Mouse (Mus musculus) liver, embryonic 15.5 days (tissue): ENCODE measurements around the gene Gm47995. TPM values are rescaled to one million over a fixed set of nuclear protein-coding genes. Genes with fewer than 3 reads are reported as not detected.

Source experiments
- ATAC-seq: fragments of 200-750 bp; cut with Nextera tagmentation; 2 replicates; pipeline ENCODE4 v1.8.0; 2017; ENCODE audit warnings: moderate number of reproducible peaks, mild to moderate bottlenecking, moderate library complexity; ENCODE audit not compliant: insufficient read depth
- H3K27ac ChIP-seq: fragments of 300-500 bp; sonication (generic); replicated peaks from 2 replicates; pipeline ENCODE4 v1.5.1; 2015; ENCODE audit warnings: mild to moderate bottlenecking, inconsistent platforms
- H3K27me3 ChIP-seq: fragments of 300-500 bp; sonication (generic); 2 replicates; pipeline ENCODE4 v1.6.1; 2015; ENCODE audit warnings: mild to moderate bottlenecking, inconsistent platforms
- H3K36me3 ChIP-seq: fragments of 300-500 bp; sonication (generic); replicated peaks from 2 replicates; pipeline ENCODE4 v1.6.1; 2015; ENCODE audit warnings: moderate library complexity, mild to moderate bottlenecking, inconsistent platforms
- H3K4me1 ChIP-seq: fragments of 300-500 bp; sonication (generic); replicated peaks from 2 replicates; pipeline ENCODE4 v1.6.1; 2015; ENCODE audit warnings: inconsistent platforms
- H3K4me2 ChIP-seq: fragments of 300-500 bp; sonication (generic); 2 replicates; pipeline ENCODE4 v1.6.1; 2015; ENCODE audit warnings: moderate library complexity, mild to moderate bottlenecking, inconsistent platforms
- H3K4me3 ChIP-seq: fragments of 300-500 bp; sonication (generic); replicated peaks from 2 replicates; pipeline ENCODE4 v1.5.1; 2015; ENCODE audit warnings: mild to moderate bottlenecking, inconsistent platforms
- H3K9ac ChIP-seq: fragments of 300-500 bp; sonication (generic); 2 replicates; pipeline ENCODE4 v1.6.1; 2015; ENCODE audit warnings: moderate library complexity, mild to moderate bottlenecking, inconsistent platforms
- H3K9me3 ChIP-seq: fragments of 300-500 bp; sonication (generic); replicated peaks from 2 replicates; pipeline ENCODE4 v1.6.1; 2016; ENCODE audit warnings: inconsistent platforms
- WGBS: fragments of 180-500 bp; shearing (Covaris S2); methylation state at CpG from one replicate; pipeline ENCODE4 v1.1.7; 2015; ENCODE audit warnings: mixed read lengths; ENCODE audit not compliant: insufficient replicate concordance; 5-methylcytosine and 5-hydroxymethylcytosine counted together
- polyA plus RNA-seq: library from polyadenylated mRNA; unstranded; fragments of >200 nt; fragmentation: Nextera tagmentation; extraction: Ambion mirVana; gene quantifications from 2 replicates; pipeline ENCODE4 v1.2.1, GENCODE M21; 2015

The Gm47995 gene
- polyA plus RNA-seq, 1 experiment from 2014 or later = 0.82 TPM

DNA sequence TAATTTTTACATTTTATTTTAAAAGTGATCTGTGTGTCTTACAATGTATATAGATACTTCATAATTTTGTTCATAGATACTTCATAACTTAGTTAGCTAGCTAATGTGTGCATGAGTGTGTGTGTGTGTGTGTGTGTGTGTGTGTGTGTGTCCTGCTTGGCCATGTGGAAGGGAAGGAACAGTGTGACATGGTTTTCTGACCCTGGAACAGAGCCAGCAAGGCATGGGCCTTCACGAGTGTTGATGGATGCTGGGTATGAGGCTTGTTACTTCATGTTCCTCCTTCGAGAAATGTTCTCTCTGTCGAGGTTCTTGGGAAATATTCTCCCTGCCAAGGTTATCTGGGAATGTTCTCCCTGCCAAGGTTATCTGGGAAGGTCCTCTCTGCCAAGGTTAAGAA is 35.5 kb downstream of the Gm47995 start:
- H3K9me3 ChIP-seq = no peaks in the 10 kb centered on the region
- H3K9ac ChIP-seq = no peak overlapping the region
- peaks cover 7% of the 10 kb centered on the region; the same call in 1 of the 2 replicates for H3K4me1 ChIP-seq
- H3K27ac ChIP-seq = no peak overlapping the region
- no peak overlapping the region for H3K4me2 ChIP-seq
- no peaks in the 10 kb centered on the region for H3K36me3 ChIP-seq
- no peak overlapping the region for H3K4me3 ChIP-seq
- 62% methylated on average over 3 of the region's 3 CpGs for WGBS
- ATAC-seq = no peak
- no peaks in the 10 kb centered on the region for H3K27me3 ChIP-seq

GRCm38 (mm10) chr1:151235574-151235973 is 37.3 kb downstream of the Gm47995 start:
- no peaks in the 10 kb centered on the region for H3K36me3 ChIP-seq
- H3K27ac ChIP-seq = no peak overlapping the region
- no peak for ATAC-seq
- 59% methylated on average over 2 of the region's 2 CpGs for WGBS
- no peaks in the 10 kb centered on the region for H3K9me3 ChIP-seq
- no peak overlapping the region for H3K4me2 ChIP-seq
- no peak overlapping the region for H3K4me3 ChIP-seq
- H3K4me1 ChIP-seq = peaks cover 7% of the 10 kb centered on the region; the same call in 1 of the 2 replicates
- no peaks in the 10 kb centered on the region for H3K27me3 ChIP-seq
- H3K9ac ChIP-seq = no peak overlapping the region

DNA sequence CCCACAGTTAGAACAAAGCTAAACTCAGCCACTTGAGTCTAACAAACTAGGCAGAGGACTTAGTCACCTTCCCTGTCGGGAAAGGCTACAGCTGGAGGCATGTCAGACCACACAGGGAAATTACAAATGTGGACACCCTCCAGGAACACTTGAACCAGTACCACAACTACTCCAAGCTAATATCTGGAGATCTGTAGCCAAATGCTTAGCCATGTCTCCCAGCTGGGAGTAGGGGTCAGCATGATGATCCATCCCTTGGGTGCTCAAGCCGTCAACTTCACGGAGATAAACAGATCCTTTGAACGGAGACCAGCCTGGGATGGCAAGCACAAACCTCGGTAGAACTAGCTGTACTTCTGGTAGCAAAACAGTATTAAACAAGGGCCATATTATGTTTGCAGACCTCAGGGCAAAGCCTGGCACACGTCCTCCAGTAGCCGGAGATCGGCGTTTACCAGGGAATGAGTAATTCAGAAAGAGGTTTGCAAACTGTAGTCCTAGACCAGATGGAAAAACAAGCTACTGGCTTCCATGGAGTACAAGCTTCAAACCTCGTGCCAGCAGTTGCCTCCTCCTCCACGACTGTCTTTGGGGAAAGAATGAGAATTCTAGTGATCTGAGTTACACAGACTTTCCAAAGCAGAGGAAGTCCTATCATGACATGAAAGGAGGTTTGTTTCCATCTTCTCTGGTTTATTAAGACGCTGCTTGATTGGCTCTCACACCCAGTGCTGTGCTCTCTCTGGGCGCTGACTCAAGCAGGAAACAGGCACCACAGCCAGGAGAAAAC is 38.1 kb downstream of the Gm47995 start:
- H3K9me3 ChIP-seq = no peaks in the 10 kb centered on the region
- H3K9ac ChIP-seq = no peak overlapping the region
- WGBS = 56% methylated on average over 13 of the region's 13 CpGs
- H3K27ac ChIP-seq = no peak overlapping the region
- H3K36me3 ChIP-seq = no peaks in the 10 kb centered on the region
- no peak overlapping the region for H3K4me2 ChIP-seq
- ATAC-seq = no peak
- H3K4me1 ChIP-seq = peaks cover 7% of the 10 kb centered on the region; the same call in 1 of the 2 replicates
- no peak overlapping the region for H3K4me3 ChIP-seq
- H3K27me3 ChIP-seq = no peaks in the 10 kb centered on the region

- H3K4me1 ChIP-seq = peaks cover 7% of the 10 kb centered on the region; the same call in 1 of the 2 replicates
- no peaks in the 10 kb centered on the region for H3K36me3 ChIP-seq
- WGBS = 64% methylated on average over 3 of the region's 3 CpGs
- H3K4me3 ChIP-seq = no peak overlapping the region
- H3K27me3 ChIP-seq = no peaks in the 10 kb centered on the region
- no peak for ATAC-seq
- no peak overlapping the region for H3K27ac ChIP-seq
- no peak overlapping the region for H3K4me2 ChIP-seq
- no peak overlapping the region for H3K9ac ChIP-seq
- no peaks in the 10 kb centered on the region for H3K9me3 ChIP-seq
Measured at GRCm38 (mm10) chr1:151237780-151238179, 39.5 kb downstream of the Gm47995 start.

- no peaks in the 10 kb centered on the region for H3K9me3 ChIP-seq
- H3K9ac ChIP-seq = no peak overlapping the region
- no peak overlapping the region for H3K4me2 ChIP-seq
- 59% methylated on average over 4 of the region's 4 CpGs for WGBS
- no peak overlapping the region for H3K4me3 ChIP-seq
- no peaks in the 10 kb centered on the region for H3K27me3 ChIP-seq
- no peaks in the 10 kb centered on the region for H3K36me3 ChIP-seq
- H3K4me1 ChIP-seq = peaks cover 6% of the 10 kb centered on the region
- H3K27ac ChIP-seq = no peak overlapping the region
- no peak for ATAC-seq
Measured at GRCm38 (mm10) chr1:151243332-151243731, 45.1 kb downstream of the Gm47995 start.

GRCm38 (mm10) chr1:151244013-151244412 is 45.8 kb downstream of the Gm47995 start:
- Histone ChIP-seq H3K4me2 (no peak overlapping the region), H3K4me3 (no peak overlapping the region), H3K27ac (no peak overlapping the region), H3K9ac (no peak overlapping the region), H3K4me1 (peaks cover 3% of the 10 kb centered on the region; the same call in 1 of the 2 replicates), H3K27me3 (no peaks in the 10 kb centered on the region), H3K9me3 (no peaks in the 10 kb centered on the region), H3K36me3 (no peaks in the 10 kb centered on the region)
- WGBS = 73% methylated on average over 5 of the region's 5 CpGs
- no peak for ATAC-seq

- H3K36me3 ChIP-seq = no peaks in the 10 kb centered on the region
- peaks cover 3% of the 10 kb centered on the region; the same call in 1 of the 2 replicates for H3K4me1 ChIP-seq
- 0 out of 2 replicates have a peak overlapping the region, but pooled peaks have one; percentile 8 for H3K4me2 ChIP-seq
- no peak overlapping the region for H3K9ac ChIP-seq
- H3K27me3 ChIP-seq = no peaks in the 10 kb centered on the region
- H3K4me3 ChIP-seq = no peak overlapping the region
- no peak overlapping the region for H3K27ac ChIP-seq
- H3K9me3 ChIP-seq = no peaks in the 10 kb centered on the region
- 73% methylated on average over 4 of the region's 4 CpGs for WGBS
- ATAC-seq = no peak
Measured at GRCm38 (mm10) chr1:151244761-151245160, 46.5 kb downstream of the Gm47995 start.

DNA sequence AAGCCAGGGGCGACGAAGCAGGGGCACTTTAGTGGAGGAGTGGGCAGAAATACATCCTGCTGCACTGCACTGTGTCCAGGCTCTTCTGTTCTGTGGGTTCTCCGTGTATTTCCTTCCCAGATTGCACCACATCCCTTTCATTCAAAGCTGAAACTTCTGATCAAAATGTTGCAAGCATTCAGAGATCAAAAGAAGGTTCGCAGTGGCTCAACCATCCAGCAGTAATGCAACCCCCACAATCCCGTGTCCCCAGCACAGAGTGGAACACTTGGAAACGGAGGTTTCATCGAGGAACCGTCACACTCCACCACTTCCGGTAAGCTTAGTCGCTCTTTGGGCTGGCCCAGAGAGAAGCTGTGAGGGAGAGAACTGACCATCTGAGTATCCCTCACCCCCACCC is 46.9 kb downstream of the Gm47995 start:
- Histone ChIP-seq H3K27ac (no peak overlapping the region), H3K4me3 (no peak overlapping the region), H3K27me3 (no peaks in the 10 kb centered on the region), H3K36me3 (no peaks in the 10 kb centered on the region), H3K9ac (no peak overlapping the region), H3K9me3 (no peaks in the 10 kb centered on the region), H3K4me2 (peak overlapping the region; percentile 8; the same call in 1 of the 2 replicates), H3K4me1 (peaks cover 3% of the 10 kb centered on the region; the same call in 1 of the 2 replicates)
- 51% methylated on average over 10 of the region's 10 CpGs for WGBS
- ATAC-seq = no peak

GRCm38 (mm10) chr1:151245846-151246245 is 47.6 kb downstream of the Gm47995 start:
- no peaks in the 10 kb centered on the region for H3K27me3 ChIP-seq
- ATAC-seq = no peak
- H3K4me2 ChIP-seq = no peak overlapping the region
- 45% methylated on average over 2 of the region's 2 CpGs for WGBS
- no peak overlapping the region for H3K27ac ChIP-seq
- no peak overlapping the region for H3K9ac ChIP-seq
- H3K4me1 ChIP-seq = peaks cover 3% of the 10 kb centered on the region; the same call in 1 of the 2 replicates
- no peaks in the 10 kb centered on the region for H3K9me3 ChIP-seq
- H3K4me3 ChIP-seq = no peak overlapping the region
- H3K36me3 ChIP-seq = no peaks in the 10 kb centered on the region
